Mouse (Mus musculus): ENCODE measurements around the gene Notch1. TPM values are rescaled to one million over a fixed set of nuclear protein-coding genes. Genes with fewer than 3 reads are reported as not detected.

Gene Notch1
- total RNA-seq, 4 experiments from 2014 or later = 22.2 to 36.5 (median 29.1) TPM

- no peak for DNase-seq (ENCODE audit: low spot score)
Observed at GRCm38 (mm10) chr2:26529881-26530280, 13.4 kb upstream of the Notch1 start.

- DNase-seq (ENCODE audit: low spot score) = no peak
Observed at GRCm38 (mm10) chr2:26529221-26529805, 12.8 kb upstream of the Notch1 start.

GRCm38 (mm10) chr2:26526443-26527257 lies 10.2 kb upstream of the Notch1 start:
- DNase-seq (ENCODE audit: low spot score) = peak; percentile 59

- peak; percentile 89 for DNase-seq (ENCODE audit: low spot score)
Observed at GRCm38 (mm10) chr2:26525355-26526018, 9.0 kb upstream of the Notch1 start.

GRCm38 (mm10) chr2:26522327-26522726 lies 5.9 kb upstream of the Notch1 start:
- DNase-seq (ENCODE audit: low spot score) = no peak

- no peak for DNase-seq (ENCODE audit: low spot score)
Observed at GRCm38 (mm10) chr2:26519753-26520152, 3.3 kb upstream of the Notch1 start.

- no peak for DNase-seq (ENCODE audit: low spot score)
Observed at GRCm38 (mm10) chr2:26516987-26517386, 524 bp upstream of the Notch1 start.

GRCm38 (mm10) chr2:26515335-26515734 lies 1.1 kb downstream of the Notch1 start:
- no peak for DNase-seq (ENCODE audit: low spot score)

GRCm38 (mm10) chr2:26513105-26513745 lies 3.2 kb downstream of the Notch1 start:
- DNase-seq (ENCODE audit: low spot score) = no peak

GRCm38 (mm10) chr2:26508661-26509060 lies 7.8 kb downstream of the Notch1 start:
- DNase-seq (ENCODE audit: low spot score) = no peak

- no peak for DNase-seq (ENCODE audit: low spot score)
Observed at GRCm38 (mm10) chr2:26507961-26508391, 8.5 kb downstream of the Notch1 start.

- DNase-seq (ENCODE audit: low spot score) = no peak
Observed at GRCm38 (mm10) chr2:26507481-26507886, 9.0 kb downstream of the Notch1 start.

GRCm38 (mm10) chr2:26506746-26507280 lies 9.7 kb downstream of the Notch1 start:
- no peak for DNase-seq (ENCODE audit: low spot score)

GRCm38 (mm10) chr2:26504772-26505480 lies 11.5 kb downstream of the Notch1 start:
- no peak for DNase-seq (ENCODE audit: low spot score)

GRCm38 (mm10) chr2:26503661-26504575 lies 12.5 kb downstream of the Notch1 start:
- peak; percentile 81 for DNase-seq (ENCODE audit: low spot score)

- no peak for DNase-seq (ENCODE audit: low spot score)
Observed at GRCm38 (mm10) chr2:26502863-26503631, 13.4 kb downstream of the Notch1 start.

GRCm38 (mm10) chr2:26502299-26502862 lies 14.1 kb downstream of the Notch1 start:
- no peak for DNase-seq (ENCODE audit: low spot score)

- DNase-seq (ENCODE audit: low spot score) = no peak
Observed at GRCm38 (mm10) chr2:26501651-26502141, 14.8 kb downstream of the Notch1 start.

All from heart, adult 8-10 months (tissue).